Mouse (Mus musculus): ENCODE results near the gene Xntrpc. TPM values are rescaled to one million over a fixed set of nuclear protein-coding genes. Genes with fewer than 3 reads are reported as not detected.

The Xntrpc gene
- polyA plus RNA-seq, 1 experiment from 2014 or later, result 2.6 TPM

DNA sequence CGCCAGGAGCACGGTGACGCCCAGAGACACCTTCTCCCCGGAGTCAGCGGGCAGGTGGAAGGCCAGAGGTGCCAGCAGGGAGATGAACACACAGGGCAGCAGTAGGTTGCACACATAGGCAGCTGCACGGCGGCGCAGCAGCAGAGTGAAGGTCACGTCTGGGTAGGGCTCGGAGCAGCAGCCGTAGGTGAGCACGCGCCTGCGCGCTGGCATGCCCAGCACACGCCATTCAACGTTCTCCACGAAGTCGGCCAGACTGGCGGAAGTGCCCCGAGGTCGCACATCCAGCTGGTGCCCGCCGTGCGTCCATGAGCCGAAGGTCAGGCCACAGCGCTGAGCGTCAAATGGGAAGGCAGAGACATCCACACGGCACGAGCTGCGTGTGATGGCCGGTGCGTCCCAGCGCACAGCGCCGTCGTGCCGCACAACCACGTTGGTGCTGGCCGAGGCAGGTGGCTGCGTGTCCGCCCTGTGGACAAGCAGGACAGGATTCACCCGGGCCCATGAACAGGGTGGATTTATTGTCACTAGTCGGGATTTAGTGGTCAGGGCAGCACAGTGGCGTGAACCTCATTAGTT is 47.7 kb downstream of the Xntrpc start:
- ATAC-seq (ENCODE audit: low FRiP score, low read depth), result no peak
- 85% methylated on average over 45 of the region's 45 CpGs for WGBS
- 0 out of 2 replicates have a peak, but pooled peaks cover under 1% of the 10 kb centered on the region for H3K36me3 ChIP-seq
- no peak overlapping the region for H3K4me3 ChIP-seq
- H3K27me3 ChIP-seq (replicated peaks), result no peaks in the 10 kb centered on the region
- no peaks in the 10 kb centered on the region for H3K4me1 ChIP-seq
- no peak overlapping the region for H3K27ac ChIP-seq
- no peak overlapping the region for H3K9ac ChIP-seq
- H3K4me2 ChIP-seq (replicated peaks), result no peak overlapping the region
- no peaks in the 10 kb centered on the region for H3K9me3 ChIP-seq

DNA sequence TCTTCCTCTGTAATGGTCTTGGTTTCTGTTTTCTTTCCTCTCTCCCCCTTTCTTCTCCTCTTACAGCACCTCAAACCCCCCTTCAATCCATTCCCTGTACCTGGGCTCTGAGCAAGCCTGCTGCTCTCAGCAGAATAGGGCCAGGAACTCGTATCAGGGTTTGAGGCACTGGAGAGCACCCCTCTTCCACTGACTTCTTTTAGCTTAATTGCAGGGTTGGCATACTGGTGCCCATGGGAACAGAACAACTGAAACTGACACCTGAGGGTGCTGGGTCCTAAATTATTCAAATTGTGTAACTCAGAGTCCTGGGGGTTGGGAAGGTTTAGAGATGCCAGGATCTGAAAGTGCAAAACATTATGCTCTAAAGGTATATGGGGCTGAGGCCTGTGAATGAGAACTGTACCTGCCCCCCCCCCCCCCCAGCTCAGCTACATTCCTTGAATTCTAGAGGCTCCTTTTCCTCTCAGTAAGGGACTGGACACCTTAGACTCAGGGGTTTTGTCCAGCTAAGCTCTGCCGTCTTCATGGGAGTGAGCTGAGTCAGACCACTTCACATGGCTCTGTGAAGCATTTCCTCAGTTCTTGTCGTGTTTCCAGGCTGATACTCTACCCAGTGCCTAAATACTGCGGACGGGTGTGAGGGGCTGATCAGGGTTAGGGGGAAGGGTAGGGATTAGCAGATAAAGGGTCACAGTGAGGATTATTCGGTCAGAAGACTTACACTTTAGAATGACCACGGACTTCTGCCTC is 51.2 kb downstream of the Xntrpc start, which contains the start of gene Chrna10:
Chrna10 (minus strand) TSS at position 250 of the 753 bp plus-strand sequence.
- Histone ChIP-seq H3K36me3 (peaks cover 33% of the 10 kb centered on the region), H3K27ac (no peak within 1 kb of the TSS), H3K4me3 (no peak within 1 kb of the TSS), H3K4me2 (replicated peaks) (no peak within 1 kb of the TSS), H3K4me1 (no peaks in the 10 kb centered on the region), H3K9me3 (no peaks in the 10 kb centered on the region), H3K27me3 (replicated peaks) (no peaks in the 10 kb centered on the region), H3K9ac (no peak within 1 kb of the TSS)
- 60% methylated on average over 7 of the region's 7 CpGs for WGBS
- no peak for ATAC-seq (ENCODE audit: low FRiP score, low read depth)

DNA sequence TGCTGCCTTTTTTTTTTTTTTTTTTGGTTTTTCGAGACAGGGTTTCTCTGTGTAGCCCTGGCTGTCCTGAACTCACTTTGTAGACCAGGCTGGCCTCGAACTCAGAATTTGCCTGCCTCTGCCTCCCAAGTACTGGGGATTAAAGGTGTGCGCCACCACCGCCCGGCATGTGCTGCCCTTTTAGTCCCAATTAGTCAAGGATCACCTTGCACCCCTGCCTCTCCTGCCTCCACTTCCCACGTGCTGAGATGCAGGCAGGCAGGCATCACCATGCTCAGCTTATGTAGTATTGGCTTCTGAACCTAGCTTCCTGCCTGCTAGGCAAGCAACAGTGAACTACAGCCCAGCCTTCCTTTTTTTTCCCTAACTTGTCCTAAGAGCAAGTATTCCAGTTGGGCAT is 51.9 kb downstream of the Xntrpc start:
- Histone ChIP-seq H3K36me3 (peaks cover 39% of the 10 kb centered on the region), H3K4me3 (no peak overlapping the region), H3K27me3 (replicated peaks) (no peaks in the 10 kb centered on the region), H3K9ac (no peak overlapping the region), H3K4me2 (replicated peaks) (no peak overlapping the region), H3K9me3 (no peaks in the 10 kb centered on the region), H3K4me1 (no peaks in the 10 kb centered on the region), H3K27ac (no peak overlapping the region)
- 86% methylated on average over 6 of the region's 6 CpGs for WGBS
- no peak for ATAC-seq (ENCODE audit: low FRiP score, low read depth)

- Histone ChIP-seq H3K9ac (no peak overlapping the region), H3K27me3 (replicated peaks) (no peaks in the 10 kb centered on the region), H3K27ac (no peak overlapping the region), H3K4me3 (no peak overlapping the region), H3K9me3 (no peaks in the 10 kb centered on the region), H3K36me3 (peaks cover 68% of the 10 kb centered on the region), H3K4me1 (no peaks in the 10 kb centered on the region), H3K4me2 (replicated peaks) (no peak overlapping the region)
- no peak for ATAC-seq (ENCODE audit: low FRiP score, low read depth)
- WGBS, result 97% methylated on average over 10 of the region's 10 CpGs
These were observed 54.8 kb downstream of the Xntrpc start for GRCm38 (mm10) chr7:102120326-102120725.

DNA sequence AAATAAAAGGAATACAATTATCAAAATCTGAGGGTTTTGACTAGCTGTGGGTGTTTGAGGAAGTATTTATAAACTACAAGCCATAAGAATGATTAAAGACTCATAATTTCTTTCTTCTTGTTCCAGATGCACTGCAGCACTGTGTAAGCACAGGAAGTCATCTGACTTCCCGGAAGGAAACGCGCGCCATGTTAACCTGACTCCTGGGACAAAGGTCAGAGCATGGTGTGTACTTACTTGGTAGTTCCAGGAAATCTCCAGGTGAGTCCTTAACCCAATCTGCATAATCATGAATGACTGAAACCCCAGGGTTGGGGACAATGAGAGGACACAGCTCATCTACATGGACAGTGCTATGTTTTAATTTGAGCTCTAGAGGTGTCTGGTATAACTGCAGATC is 66.9 kb downstream of the Xntrpc start:
- Histone ChIP-seq H3K27me3 (replicated peaks) (no peaks in the 10 kb centered on the region), H3K9ac (no peak overlapping the region), H3K4me2 (replicated peaks) (no peak overlapping the region), H3K9me3 (no peaks in the 10 kb centered on the region), H3K27ac (no peak overlapping the region), H3K36me3 (peaks cover 76% of the 10 kb centered on the region), H3K4me3 (no peak overlapping the region), H3K4me1 (no peaks in the 10 kb centered on the region)
- 92% methylated on average over 4 of the region's 4 CpGs for WGBS
- ATAC-seq (ENCODE audit: low FRiP score, low read depth), result no peak

- H3K9me3 ChIP-seq, result no peaks in the 10 kb centered on the region
- ATAC-seq (ENCODE audit: low FRiP score, low read depth), result no peak
- H3K36me3 ChIP-seq, result peaks cover 80% of the 10 kb centered on the region
- no peaks in the 10 kb centered on the region for H3K4me1 ChIP-seq
- 89% methylated on average over 1 of the region's 1 CpGs for WGBS
- H3K4me3 ChIP-seq, result no peak overlapping the region
- no peak overlapping the region for H3K27ac ChIP-seq
- H3K9ac ChIP-seq, result no peak overlapping the region
- H3K4me2 ChIP-seq (replicated peaks), result no peak overlapping the region
- H3K27me3 ChIP-seq (replicated peaks), result no peaks in the 10 kb centered on the region
These were observed 72.0 kb downstream of the Xntrpc start for GRCm38 (mm10) chr7:102137464-102137863.

- Histone ChIP-seq H3K4me3 (no peak overlapping the region), H3K9ac (no peak overlapping the region), H3K27me3 (replicated peaks) (no peaks in the 10 kb centered on the region), H3K4me1 (no peaks in the 10 kb centered on the region), H3K4me2 (replicated peaks) (no peak overlapping the region), H3K27ac (no peak overlapping the region), H3K36me3 (peaks cover 78% of the 10 kb centered on the region), H3K9me3 (no peaks in the 10 kb centered on the region)
- no peak for ATAC-seq (ENCODE audit: low FRiP score, low read depth)
- 99% methylated on average over 5 of the region's 5 CpGs for WGBS
These were observed 72.4 kb downstream of the Xntrpc start for GRCm38 (mm10) chr7:102137898-102138297.

Other genes with a start within 250 kb of the Xntrpc start
- gene Phox2a, start 247.4 kb upstream of the Xntrpc start, polyA plus RNA-seq (2016; fragmentation: Nextera tagmentation; extraction: Ambion mirVana), result 1.9 and 2.4 TPM in 2 replicates
- gene Inppl1, start 227.5 kb upstream of the Xntrpc start, polyA plus RNA-seq (2016; fragmentation: Nextera tagmentation; extraction: Ambion mirVana), result 34.9 and 37.7 TPM in 2 replicates
- 1.2 and 1.3 TPM in 2 replicates for gene Folr2, start 208.5 kb upstream of the Xntrpc start, polyA plus RNA-seq (2016; fragmentation: Nextera tagmentation; extraction: Ambion mirVana)
- gene Anapc15, start 202.0 kb upstream of the Xntrpc start, polyA plus RNA-seq (2016; fragmentation: Nextera tagmentation; extraction: Ambion mirVana), result 86.0 and 89.1 TPM in 2 replicates
- 1.0 TPM in 1 of 2 replicates, not detected in the other for gene Folr1, start 194.9 kb upstream of the Xntrpc start, polyA plus RNA-seq (2016; fragmentation: Nextera tagmentation; extraction: Ambion mirVana)
- gene Lamtor1, start 159.8 kb upstream of the Xntrpc start, polyA plus RNA-seq (2016; fragmentation: Nextera tagmentation; extraction: Ambion mirVana), result 134 and 137 TPM in 2 replicates
- gene Tomt, start 159.4 kb upstream of the Xntrpc start, polyA plus RNA-seq (2016; fragmentation: Nextera tagmentation; extraction: Ambion mirVana), result 0.56 and 0.74 TPM in 2 replicates
- 5.0 and 6.3 TPM in 2 replicates for gene Lrrc51, start 131.8 kb upstream of the Xntrpc start, polyA plus RNA-seq (2016; fragmentation: Nextera tagmentation; extraction: Ambion mirVana)
- 82.7 and 86.1 TPM in 2 replicates for gene Numa1, start 131.6 kb upstream of the Xntrpc start, polyA plus RNA-seq (2016; fragmentation: Nextera tagmentation; extraction: Ambion mirVana)
- gene Il18bp, start 47.0 kb upstream of the Xntrpc start, polyA plus RNA-seq (2016; fragmentation: Nextera tagmentation; extraction: Ambion mirVana), result 4.1 and 5.3 TPM in 2 replicates
- 29.1 and 30.2 TPM in 2 replicates for gene Rnf121, start 244 bp upstream of the Xntrpc start, polyA plus RNA-seq (2016; fragmentation: Nextera tagmentation; extraction: Ambion mirVana)
- gene Xndc1, start 202 bp upstream of the Xntrpc start, polyA plus RNA-seq (2016; fragmentation: Nextera tagmentation; extraction: Ambion mirVana), result 32.4 and 34.2 TPM in 2 replicates
- 0.60 and 1.4 TPM in 2 replicates for gene Trpc2, start 17.4 kb downstream of the Xntrpc start, polyA plus RNA-seq (2016; fragmentation: Nextera tagmentation; extraction: Ambion mirVana)
- 3.3 and 4.6 TPM in 2 replicates for gene Art1, start 36.0 kb downstream of the Xntrpc start, polyA plus RNA-seq (2016; fragmentation: Nextera tagmentation; extraction: Ambion mirVana)
- 2.3 and 2.6 TPM in 2 replicates for gene Art5, start 43.8 kb downstream of the Xntrpc start, polyA plus RNA-seq (2016; fragmentation: Nextera tagmentation; extraction: Ambion mirVana)
- not detected in 2 replicates for gene Chrna10, start 51.1 kb downstream of the Xntrpc start, polyA plus RNA-seq (2016; fragmentation: Nextera tagmentation; extraction: Ambion mirVana)
- 33.1 and 34.8 TPM in 2 replicates for gene Nup98, start 144.5 kb downstream of the Xntrpc start, polyA plus RNA-seq (2016; fragmentation: Nextera tagmentation; extraction: Ambion mirVana)
- gene Pgap2, start 144.5 kb downstream of the Xntrpc start, polyA plus RNA-seq (2016; fragmentation: Nextera tagmentation; extraction: Ambion mirVana), result 45.7 and 46.1 TPM in 2 replicates
- gene Rhog, start 190.3 kb downstream of the Xntrpc start, polyA plus RNA-seq (2016; fragmentation: Nextera tagmentation; extraction: Ambion mirVana), result 28.2 and 28.3 TPM in 2 replicates
- gene Stim1, start 202.1 kb downstream of the Xntrpc start, polyA plus RNA-seq (2016; fragmentation: Nextera tagmentation; extraction: Ambion mirVana), result 10.5 and 13.6 TPM in 2 replicates

All from neural tube, embryonic 12.5 days (tissue).